Mouse (Mus musculus): ENCODE data around the gene Zcchc24. TPM values are rescaled to one million over a fixed set of nuclear protein-coding genes. Genes with fewer than 3 reads are reported as not detected.

Zcchc24 gene
- total RNA-seq, 2 experiments from 2014 or later, result 45.7 to 51.3 TPM

GRCm38 (mm10) chr14:25785210-25785609, 16.4 kb upstream of the Zcchc24 start:
- intact Hi-C loops (cut with DNase I), result no loop called here
- DNase-seq (ENCODE audit: low spot score in 2 of 2), result no peak

- intact Hi-C loops (cut with DNase I), result no loop called here
Measured at GRCm38 (mm10) chr14:25783220-25783619, 14.4 kb upstream of the Zcchc24 start.

GRCm38 (mm10) chr14:25780601-25781000, 11.8 kb upstream of the Zcchc24 start:
- DNase-seq (ENCODE audit: low spot score in 2 of 2), result no peak
- intact Hi-C loops (cut with DNase I), result no loop called here

More at GRCm38 (mm10) chr14:25783220-25783619, 14.4 kb upstream of the Zcchc24 start:
- no peak for DNase-seq (ENCODE audit: low spot score in 2 of 2)

GRCm38 (mm10) chr14:25776294-25776693, 7.5 kb upstream of the Zcchc24 start:
- intact Hi-C loops (cut with DNase I), result no loop called here
- no peak for DNase-seq (ENCODE audit: low spot score in 2 of 2)

- intact Hi-C loops (cut with DNase I), result loop anchor here (2.0 kb wide), 1 partner anchor 27 kb away; no protein-coding TSS in a partner anchor
- no peak for DNase-seq (ENCODE audit: low spot score in 2 of 2)
Measured at GRCm38 (mm10) chr14:25774100-25774499, 5.3 kb upstream of the Zcchc24 start.

GRCm38 (mm10) chr14:25773039-25773438, 4.2 kb upstream of the Zcchc24 start:
- intact Hi-C loops (cut with DNase I), result no loop called here

GRCm38 (mm10) chr14:25769626-25770306, 927 bp upstream of the Zcchc24 start:
- intact Hi-C loops (cut with DNase I), result loop anchor here (5.0 kb wide), 1 partner anchor 52 kb away; no protein-coding TSS in a partner anchor
- DNase-seq (ENCODE audit: low spot score in 2 of 2), result no peak

More at GRCm38 (mm10) chr14:25773039-25773438, 4.2 kb upstream of the Zcchc24 start:
- no peak for DNase-seq (ENCODE audit: low spot score in 2 of 2)

GRCm38 (mm10) chr14:25768261-25768893, 462 bp downstream of the Zcchc24 start:
- DNase-seq (ENCODE audit: low spot score in 2 of 2), result peak in 1 of 2 experiments; percentile 40
- intact Hi-C loops (cut with DNase I), result loop anchor here (5.0 kb wide), 1 partner anchor 51 kb away; no protein-coding TSS in a partner anchor

GRCm38 (mm10) chr14:25767725-25768203, 1.1 kb downstream of the Zcchc24 start:
- no peak for DNase-seq (ENCODE audit: low spot score in 2 of 2)
- intact Hi-C loops (cut with DNase I), result loop anchor here (5.0 kb wide), 1 partner anchor 50 kb away; no protein-coding TSS in a partner anchor

- no peak for DNase-seq (ENCODE audit: low spot score in 2 of 2)
- intact Hi-C loops (cut with DNase I), result loop anchor here (1.0 to 5.0 kb wide), 2 partner anchors 26 to 49 kb away; no protein-coding TSS in a partner anchor
Measured at GRCm38 (mm10) chr14:25766441-25766840, 2.4 kb downstream of the Zcchc24 start.

GRCm38 (mm10) chr14:25765921-25766320, 2.9 kb downstream of the Zcchc24 start:
- intact Hi-C loops (cut with DNase I), result loop anchor here (1.0 to 5.0 kb wide), 2 partner anchors 26 to 49 kb away; no protein-coding TSS in a partner anchor

GRCm38 (mm10) chr14:25765146-25765545, 3.7 kb downstream of the Zcchc24 start:
- DNase-seq (ENCODE audit: low spot score in 2 of 2), result no peak
- intact Hi-C loops (cut with DNase I), result loop anchor here (5.0 kb wide), 1 partner anchor 48 kb away; no protein-coding TSS in a partner anchor

More at GRCm38 (mm10) chr14:25765921-25766320, 2.9 kb downstream of the Zcchc24 start:
- DNase-seq (ENCODE audit: low spot score in 2 of 2), result peak; percentile 57 to 75

- intact Hi-C loops (cut with DNase I), result no loop called here
- DNase-seq (ENCODE audit: low spot score in 2 of 2), result no peak
Measured at GRCm38 (mm10) chr14:25761184-25761583, 7.7 kb downstream of the Zcchc24 start.

GRCm38 (mm10) chr14:25759981-25760537, 8.8 kb downstream of the Zcchc24 start:
- DNase-seq (ENCODE audit: low spot score in 2 of 2), result no peak
- intact Hi-C loops (cut with DNase I), result no loop called here

GRCm38 (mm10) chr14:25759551-25759950, 9.3 kb downstream of the Zcchc24 start:
- intact Hi-C loops (cut with DNase I), result no loop called here
- no peak for DNase-seq (ENCODE audit: low spot score in 2 of 2)

- DNase-seq (ENCODE audit: low spot score in 2 of 2), result no peak
- intact Hi-C loops (cut with DNase I), result no loop called here
Measured at GRCm38 (mm10) chr14:25757917-25758316, 10.9 kb downstream of the Zcchc24 start.

- intact Hi-C loops (cut with DNase I), result no loop called here
Measured at GRCm38 (mm10) chr14:25756385-25756990, 12.4 kb downstream of the Zcchc24 start.

GRCm38 (mm10) chr14:25755541-25755940, 13.3 kb downstream of the Zcchc24 start:
- intact Hi-C loops (cut with DNase I), result no loop called here
- no peak for DNase-seq (ENCODE audit: low spot score in 2 of 2)

More at GRCm38 (mm10) chr14:25756385-25756990, 12.4 kb downstream of the Zcchc24 start:
- DNase-seq (ENCODE audit: low spot score in 2 of 2), result no peak

Data from left cerebral cortex, postnatal 25 days (tissue).